Mouse (Mus musculus): ENCODE measurements around the gene Spen.

DNA sequence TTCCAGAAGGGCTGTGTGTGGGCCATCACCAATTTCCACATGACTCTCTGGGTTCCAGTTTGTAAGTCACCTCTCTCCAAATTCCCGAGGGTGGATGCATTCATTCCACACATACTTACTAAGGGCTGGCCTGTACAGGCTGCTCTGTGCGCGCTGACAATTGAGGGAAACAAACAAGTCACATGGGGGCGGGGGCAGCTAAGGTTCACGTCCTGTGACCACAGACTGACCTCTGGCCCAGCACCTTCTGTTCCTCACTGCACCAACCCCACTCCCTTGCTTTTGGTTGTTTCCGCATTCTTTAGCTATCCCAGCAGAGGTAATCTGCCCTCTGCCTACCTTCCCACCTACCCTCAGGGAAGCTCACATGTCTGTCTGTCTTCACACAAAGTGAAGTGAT lies 31.6 kb upstream of the Spen start:
- TF ChIP-seq POLR2A (IDR thresholded peaks at IDR 0.05; ENCODE audit: control insufficient read depth, extremely low read depth, insufficient read depth, low read length, poor library complexity), result no peak
- no peak for TF ChIP-seq CTCF (IDR thresholded peaks at IDR 0.05; ENCODE audit: borderline replicate concordance, control insufficient read depth, extremely low read depth, insufficient read depth, low read length, poor library complexity)

Data from thymus, adult 2 months (tissue).